Mouse (Mus musculus): Measurements from ENCODE around the gene Cblc. TPM values are rescaled to one million over a fixed set of nuclear protein-coding genes. Genes with fewer than 3 reads are reported as not detected.

Cblc gene
- polyA plus RNA-seq, 1 experiment from 2014 or later: 1.1 TPM

GRCm38 (mm10) chr7:19836843-19837242 lies 40.2 kb upstream of the Cblc start:
- H3K27ac ChIP-seq (replicated peaks; ENCODE audit: low read depth, low read length): no peak overlapping the region
- WGBS: 63% methylated on average over 3 of the region's 3 CpGs
- H3K9me3 ChIP-seq (replicated peaks; ENCODE audit: control insufficient read depth, low read length): no peaks in the 10 kb centered on the region
- ATAC-seq (replicated peaks; ENCODE audit: insufficient number of reproducible peaks, low FRiP score, low TSS enrichment, low read depth) (no peak), DNase-seq (ENCODE audit: low spot score) (no peak)
- no peak overlapping the region for H3K4me2 ChIP-seq (ENCODE audit: low read depth, low read length)
- H3K4me1 ChIP-seq (ENCODE audit: control insufficient read depth, insufficient read depth, low read length): no peaks in the 10 kb centered on the region
- no peak overlapping the region for H3K9ac ChIP-seq (replicated peaks; ENCODE audit: low read length)
- H3K4me3 ChIP-seq (ENCODE audit: low read depth, low read length): no peak overlapping the region
- no peaks in the 10 kb centered on the region for H3K27me3 ChIP-seq (ENCODE audit: control insufficient read depth, insufficient read depth, low read length)
- no peaks in the 10 kb centered on the region for H3K36me3 ChIP-seq (replicated peaks; ENCODE audit: control insufficient read depth, insufficient read depth, low read depth, low read length)

- 62% methylated on average over 3 of the region's 3 CpGs for WGBS
- no peak for DNase-seq (ENCODE audit: low spot score)
- H3K4me1 ChIP-seq (ENCODE audit: control insufficient read depth, insufficient read depth, low read length): no peaks in the 10 kb centered on the region
- no peak overlapping the region for H3K9ac ChIP-seq (replicated peaks; ENCODE audit: low read length)
- H3K4me3 ChIP-seq (ENCODE audit: low read depth, low read length): no peak overlapping the region
- no peaks in the 10 kb centered on the region for H3K27me3 ChIP-seq (ENCODE audit: control insufficient read depth, insufficient read depth, low read length)
- no peaks in the 10 kb centered on the region for H3K9me3 ChIP-seq (replicated peaks; ENCODE audit: control insufficient read depth, low read length)
- no peak overlapping the region for H3K4me2 ChIP-seq (ENCODE audit: low read depth, low read length)
- H3K36me3 ChIP-seq (replicated peaks; ENCODE audit: control insufficient read depth, insufficient read depth, low read depth, low read length): no peaks in the 10 kb centered on the region
- no peak for ATAC-seq (replicated peaks; ENCODE audit: insufficient number of reproducible peaks, low FRiP score, low TSS enrichment, low read depth)
- no peak overlapping the region for H3K27ac ChIP-seq (replicated peaks; ENCODE audit: low read depth, low read length)
These were observed 37.4 kb upstream of the Cblc start for GRCm38 (mm10) chr7:19834055-19834454.

GRCm38 (mm10) chr7:19831837-19832236 lies 35.2 kb upstream of the Cblc start:
- no peak for DNase-seq (ENCODE audit: low spot score)
- H3K4me2 ChIP-seq (ENCODE audit: low read depth, low read length): no peak overlapping the region
- no peaks in the 10 kb centered on the region for H3K4me1 ChIP-seq (ENCODE audit: control insufficient read depth, insufficient read depth, low read length)
- no peak for ATAC-seq (replicated peaks; ENCODE audit: insufficient number of reproducible peaks, low FRiP score, low TSS enrichment, low read depth)
- H3K36me3 ChIP-seq (replicated peaks; ENCODE audit: control insufficient read depth, insufficient read depth, low read depth, low read length): no peaks in the 10 kb centered on the region
- H3K27ac ChIP-seq (replicated peaks; ENCODE audit: low read depth, low read length): no peak overlapping the region
- no peak overlapping the region for H3K9ac ChIP-seq (replicated peaks; ENCODE audit: low read length)
- no peaks in the 10 kb centered on the region for H3K27me3 ChIP-seq (ENCODE audit: control insufficient read depth, insufficient read depth, low read length)
- WGBS: 59% methylated on average over 9 of the region's 9 CpGs
- H3K4me3 ChIP-seq (ENCODE audit: low read depth, low read length): no peak overlapping the region
- H3K9me3 ChIP-seq (replicated peaks; ENCODE audit: control insufficient read depth, low read length): no peaks in the 10 kb centered on the region

- no peak overlapping the region for H3K4me3 ChIP-seq (ENCODE audit: low read depth, low read length)
- no peaks in the 10 kb centered on the region for H3K4me1 ChIP-seq (ENCODE audit: control insufficient read depth, insufficient read depth, low read length)
- H3K9ac ChIP-seq (replicated peaks; ENCODE audit: low read length): no peak overlapping the region
- ATAC-seq (replicated peaks; ENCODE audit: insufficient number of reproducible peaks, low FRiP score, low TSS enrichment, low read depth): no peak
- H3K36me3 ChIP-seq (replicated peaks; ENCODE audit: control insufficient read depth, insufficient read depth, low read depth, low read length): no peaks in the 10 kb centered on the region
- H3K4me2 ChIP-seq (ENCODE audit: low read depth, low read length): no peak overlapping the region
- 30% methylated on average over 13 of the region's 13 CpGs for WGBS
- H3K27ac ChIP-seq (replicated peaks; ENCODE audit: low read depth, low read length): no peak overlapping the region
- DNase-seq (ENCODE audit: low spot score): no peak
- H3K9me3 ChIP-seq (replicated peaks; ENCODE audit: control insufficient read depth, low read length): no peaks in the 10 kb centered on the region
- H3K27me3 ChIP-seq (ENCODE audit: control insufficient read depth, insufficient read depth, low read length): no peaks in the 10 kb centered on the region
These were observed 34.1 kb upstream of the Cblc start for GRCm38 (mm10) chr7:19830682-19831156.

- no peaks in the 10 kb centered on the region for H3K9me3 ChIP-seq (replicated peaks; ENCODE audit: control insufficient read depth, low read length)
These were observed 33.1 kb upstream of the Cblc start for GRCm38 (mm10) chr7:19829694-19830093.

GRCm38 (mm10) chr7:19826756-19827155 lies 30.1 kb upstream of the Cblc start:
- Histone ChIP-seq H3K9me3 (replicated peaks; ENCODE audit: control insufficient read depth, low read length) (no peaks in the 10 kb centered on the region), H3K36me3 (replicated peaks; ENCODE audit: control insufficient read depth, insufficient read depth, low read depth, low read length) (no peaks in the 10 kb centered on the region), H3K9ac (replicated peaks; ENCODE audit: low read length) (no peak overlapping the region), H3K4me2 (ENCODE audit: low read depth, low read length) (no peak overlapping the region), H3K27ac (replicated peaks; ENCODE audit: low read depth, low read length) (no peak overlapping the region), H3K27me3 (ENCODE audit: control insufficient read depth, insufficient read depth, low read length) (peaks cover 8% of the 10 kb centered on the region), H3K4me1 (ENCODE audit: control insufficient read depth, insufficient read depth, low read length) (peaks cover 8% of the 10 kb centered on the region; the same call in 1 of the 2 replicates), H3K4me3 (ENCODE audit: low read depth, low read length) (no peak overlapping the region)
- no peak for ATAC-seq (replicated peaks; ENCODE audit: insufficient number of reproducible peaks, low FRiP score, low TSS enrichment, low read depth)
- WGBS: 39% methylated on average over 6 of the region's 6 CpGs
- DNase-seq (ENCODE audit: low spot score): no peak

More at GRCm38 (mm10) chr7:19829694-19830093, 33.1 kb upstream of the Cblc start:
- no peak overlapping the region for H3K27ac ChIP-seq (replicated peaks; ENCODE audit: low read depth, low read length)
- no peaks in the 10 kb centered on the region for H3K4me1 ChIP-seq (ENCODE audit: control insufficient read depth, insufficient read depth, low read length)
- H3K9ac ChIP-seq (replicated peaks; ENCODE audit: low read length): no peak overlapping the region
- 80% methylated on average over 3 of the region's 3 CpGs for WGBS
- no peak overlapping the region for H3K4me3 ChIP-seq (ENCODE audit: low read depth, low read length)
- no peak overlapping the region for H3K4me2 ChIP-seq (ENCODE audit: low read depth, low read length)
- DNase-seq (ENCODE audit: low spot score) (no peak), ATAC-seq (replicated peaks; ENCODE audit: insufficient number of reproducible peaks, low FRiP score, low TSS enrichment, low read depth) (no peak)
- H3K36me3 ChIP-seq (replicated peaks; ENCODE audit: control insufficient read depth, insufficient read depth, low read depth, low read length): no peaks in the 10 kb centered on the region
- H3K27me3 ChIP-seq (ENCODE audit: control insufficient read depth, insufficient read depth, low read length): no peaks in the 10 kb centered on the region

- Histone ChIP-seq H3K4me3 (ENCODE audit: low read depth, low read length) (no peak overlapping the region), H3K4me2 (ENCODE audit: low read depth, low read length) (peak overlapping the region; percentile 23; the same call in 1 of the 2 replicates)
These were observed 27.8 kb upstream of the Cblc start for GRCm38 (mm10) chr7:19824182-19824973.

More at GRCm38 (mm10) chr7:19824182-19824973, 27.8 kb upstream of the Cblc start:
- peaks cover 14% of the 10 kb centered on the region for H3K27me3 ChIP-seq (ENCODE audit: control insufficient read depth, insufficient read depth, low read length)
- H3K36me3 ChIP-seq (replicated peaks; ENCODE audit: control insufficient read depth, insufficient read depth, low read depth, low read length): no peaks in the 10 kb centered on the region
- no peaks in the 10 kb centered on the region for H3K9me3 ChIP-seq (replicated peaks; ENCODE audit: control insufficient read depth, low read length)
- ATAC-seq (replicated peaks; ENCODE audit: insufficient number of reproducible peaks, low FRiP score, low TSS enrichment, low read depth) (peak; percentile 80), DNase-seq (ENCODE audit: low spot score) (peak; percentile 90)
- peaks cover 8% of the 10 kb centered on the region; the same call in 1 of the 2 replicates for H3K4me1 ChIP-seq (ENCODE audit: control insufficient read depth, insufficient read depth, low read length)
- WGBS: 23% methylated on average over 26 of the region's 26 CpGs
- 0 out of 2 replicates have a peak overlapping the region, but pooled peaks have one; percentile 15 for H3K9ac ChIP-seq (replicated peaks; ENCODE audit: low read length)
- H3K27ac ChIP-seq (replicated peaks; ENCODE audit: low read depth, low read length): peak overlapping the region; percentile 83
